Mouse (Mus musculus): ENCODE results near the gene Fcgrt. TPM values are rescaled to one million over a fixed set of nuclear protein-coding genes. Genes with fewer than 3 reads are reported as not detected.

Gene Fcgrt
- total and polyA plus RNA-seq, 2 experiments from 2014 or later = 51.6 to 59.5 TPM

GRCm38 (mm10) chr7:45058607-45059571, 44.8 kb downstream of the Fcgrt start:
- TF ChIP-seq EP300 (IDR thresholded peaks at IDR 0.05; ENCODE audit: low read depth) = no peak
- TF ChIP-seq CTCF (IDR thresholded peaks at IDR 0.05; ENCODE audit: low read depth) = no peak
- H3K27me3 ChIP-seq (ENCODE audit: control insufficient read depth, insufficient read depth, low read length) = no peaks in the 10 kb centered on the region
- no peak for ATAC-seq (ENCODE audit: insufficient read depth, low read depth)

GRCm38 (mm10) chr7:45056972-45057348, 46.7 kb downstream of the Fcgrt start:
- H3K9me3 ChIP-seq (replicated peaks; ENCODE audit: control insufficient read depth, low read length) = no peaks in the 10 kb centered on the region
- H3K9ac ChIP-seq (replicated peaks; ENCODE audit: low read depth, low read length) = no peak overlapping the region
- ATAC-seq (ENCODE audit: insufficient read depth, low read depth) (no peak), DNase-seq (ENCODE audit: low spot score) (no peak)
- H3K4me1 ChIP-seq (ENCODE audit: control insufficient read depth, insufficient read depth) = peaks cover 10% of the 10 kb centered on the region
- no peak overlapping the region for H3K4me3 ChIP-seq (ENCODE audit: low read depth, low read length)
- H3K4me2 ChIP-seq (ENCODE audit: low read depth, low read length) = no peak overlapping the region
- no peak overlapping the region for H3K27ac ChIP-seq (ENCODE audit: low read depth)
- TF ChIP-seq EP300 (IDR thresholded peaks at IDR 0.05; ENCODE audit: low read depth) (no peak), CTCF (IDR thresholded peaks at IDR 0.05; ENCODE audit: low read depth) (no peak)
- no peaks in the 10 kb centered on the region for H3K36me3 ChIP-seq (replicated peaks; ENCODE audit: control insufficient read depth, insufficient read depth, low read length)
- H3K27me3 ChIP-seq (ENCODE audit: control insufficient read depth, insufficient read depth, low read length) = no peaks in the 10 kb centered on the region

More at GRCm38 (mm10) chr7:45058607-45059571, 44.8 kb downstream of the Fcgrt start:
- DNase-seq (ENCODE audit: low spot score) = no peak
- 81% methylated on average over 10 of the region's 10 CpGs for WGBS
- Histone ChIP-seq H3K9ac (replicated peaks; ENCODE audit: low read depth, low read length) (no peak overlapping the region), H3K36me3 (replicated peaks; ENCODE audit: control insufficient read depth, insufficient read depth, low read length) (no peaks in the 10 kb centered on the region), H3K9me3 (replicated peaks; ENCODE audit: control insufficient read depth, low read length) (no peaks in the 10 kb centered on the region), H3K4me3 (ENCODE audit: low read depth, low read length) (no peak overlapping the region), H3K27ac (ENCODE audit: low read depth) (no peak overlapping the region), H3K4me2 (ENCODE audit: low read depth, low read length) (no peak overlapping the region), H3K4me1 (ENCODE audit: control insufficient read depth, insufficient read depth) (peaks cover 7% of the 10 kb centered on the region; the same call in 1 of the 2 replicates)

GRCm38 (mm10) chr7:45056329-45056971, 47.2 kb downstream of the Fcgrt start:
- TF ChIP-seq CTCF (IDR thresholded peaks at IDR 0.05; ENCODE audit: low read depth) (no peak), EP300 (IDR thresholded peaks at IDR 0.05; ENCODE audit: low read depth) (no peak)
- WGBS = 65% methylated on average over 14 of the region's 14 CpGs
- Histone ChIP-seq H3K4me1 (ENCODE audit: control insufficient read depth, insufficient read depth) (peaks cover 11% of the 10 kb centered on the region), H3K4me3 (ENCODE audit: low read depth, low read length) (no peak overlapping the region), H3K36me3 (replicated peaks; ENCODE audit: control insufficient read depth, insufficient read depth, low read length) (no peaks in the 10 kb centered on the region), H3K27me3 (ENCODE audit: control insufficient read depth, insufficient read depth, low read length) (no peaks in the 10 kb centered on the region), H3K9me3 (replicated peaks; ENCODE audit: control insufficient read depth, low read length) (no peaks in the 10 kb centered on the region), H3K27ac (ENCODE audit: low read depth) (no peak overlapping the region), H3K9ac (replicated peaks; ENCODE audit: low read depth, low read length) (no peak overlapping the region), H3K4me2 (ENCODE audit: low read depth, low read length) (no peak overlapping the region)
- DNase-seq (ENCODE audit: low spot score) = no peak
- ATAC-seq (ENCODE audit: insufficient read depth, low read depth) = no peak

GRCm38 (mm10) chr7:45053931-45054510, 49.6 kb downstream of the Fcgrt start:
- H3K9ac ChIP-seq (replicated peaks; ENCODE audit: low read depth, low read length) = peak overlapping the region; percentile 76
- TF ChIP-seq EP300 (IDR thresholded peaks at IDR 0.05; ENCODE audit: low read depth) (0 out of 2 replicates have a peak, but pooled peaks have one; percentile 49), CTCF (IDR thresholded peaks at IDR 0.05; ENCODE audit: low read depth) (no peak)

GRCm38 (mm10) chr7:45053117-45053930, 50.3 kb downstream of the Fcgrt start:
- peak overlapping the region; percentile 91 for H3K27ac ChIP-seq (ENCODE audit: low read depth)
- peak overlapping the region; percentile 67 for H3K4me3 ChIP-seq (ENCODE audit: low read depth, low read length)
- peak overlapping the region; percentile 76 for H3K9ac ChIP-seq (replicated peaks; ENCODE audit: low read depth, low read length)
- peak; percentile 59; the same call in 1 of the 2 replicates for TF ChIP-seq EP300 (IDR thresholded peaks at IDR 0.05; ENCODE audit: low read depth)
- no peak for TF ChIP-seq CTCF (IDR thresholded peaks at IDR 0.05; ENCODE audit: low read depth)
- ATAC-seq (ENCODE audit: insufficient read depth, low read depth) (peak; percentile 54), DNase-seq (ENCODE audit: low spot score) (peak; percentile 68)
- peaks cover 14% of the 10 kb centered on the region for H3K4me1 ChIP-seq (ENCODE audit: control insufficient read depth, insufficient read depth)
- no peaks in the 10 kb centered on the region for H3K27me3 ChIP-seq (ENCODE audit: control insufficient read depth, insufficient read depth, low read length)
- under 1% methylated on average over 30 of the region's 59 CpGs for WGBS
- peak overlapping the region; percentile 99 for H3K4me2 ChIP-seq (ENCODE audit: low read depth, low read length)
- H3K9me3 ChIP-seq (replicated peaks; ENCODE audit: control insufficient read depth, low read length) = no peaks in the 10 kb centered on the region
- peaks cover 24% of the 10 kb centered on the region for H3K36me3 ChIP-seq (replicated peaks; ENCODE audit: control insufficient read depth, insufficient read depth, low read length)

More at GRCm38 (mm10) chr7:45053931-45054510, 49.6 kb downstream of the Fcgrt start:
- peak overlapping the region; percentile 99 for H3K4me2 ChIP-seq (ENCODE audit: low read depth, low read length)
- ATAC-seq (ENCODE audit: insufficient read depth, low read depth) = peak; percentile 95
- peaks cover 14% of the 10 kb centered on the region for H3K4me1 ChIP-seq (ENCODE audit: control insufficient read depth, insufficient read depth)
- peak; percentile 99 for DNase-seq (ENCODE audit: low spot score)
- H3K27me3 ChIP-seq (ENCODE audit: control insufficient read depth, insufficient read depth, low read length) = no peaks in the 10 kb centered on the region
- H3K27ac ChIP-seq (ENCODE audit: low read depth) = peak overlapping the region; percentile 91
- H3K4me3 ChIP-seq (ENCODE audit: low read depth, low read length) = peak overlapping the region; percentile 67
- H3K36me3 ChIP-seq (replicated peaks; ENCODE audit: control insufficient read depth, insufficient read depth, low read length) = peaks cover 17% of the 10 kb centered on the region
- under 1% methylated on average over 32 of the region's 33 CpGs for WGBS
- H3K9me3 ChIP-seq (replicated peaks; ENCODE audit: control insufficient read depth, low read length) = no peaks in the 10 kb centered on the region
